Mouse (Mus musculus): ENCODE data around the gene Crebrf.

GRCm38 (mm10) chr17:26789460-26790268 is 74.2 kb downstream of the Crebrf start:
- TF ChIP-seq CTCF (IDR thresholded peaks at IDR 0.05; ENCODE audit: insufficient read depth, low read length): no peak
- TF ChIP-seq POLR2A (IDR thresholded peaks at IDR 0.05; ENCODE audit: borderline replicate concordance, extremely low read depth, low read depth, low read length): no peak
